Mouse (Mus musculus) brain, embryonic 14.5 days (tissue): ENCODE data around the gene Mllt10.

Source experiments
- CTCF ChIP-seq: fragments of 200-500 bp; IDR thresholded peaks from 2 replicates; pipeline ENCODE4 v1.5.1; 2012; ENCODE audit warnings: inconsistent platforms, mild to moderate bottlenecking, moderate library complexity, borderline replicate concordance; ENCODE audit not compliant: insufficient read depth, insufficient read length; ENCODE audit errors: extremely low read depth
- POLR2A ChIP-seq: fragments of 200-500 bp; IDR thresholded peaks from 2 replicates; pipeline ENCODE4 v1.6.1; 2012; ENCODE audit warnings: mild to moderate bottlenecking, inconsistent platforms, borderline replicate concordance; ENCODE audit not compliant: poor library complexity, insufficient read depth, insufficient read length, severe bottlenecking; ENCODE audit errors: extremely low read depth

GRCm38 (mm10) chr2:18229279-18229678 lies 174.2 kb downstream of the Mllt10 start:
- TF ChIP-seq CTCF (no peak), POLR2A (no peak)
